Mouse (Mus musculus): ENCODE measurements around the gene Tfdp2. TPM values are rescaled to one million over a fixed set of nuclear protein-coding genes. Genes with fewer than 3 reads are reported as not detected.

Tfdp2 gene
- polyA plus RNA-seq, 1 experiment from 2014 or later, result 36.8 TPM

- no peaks in the 10 kb centered on the region for H3K9me3 ChIP-seq (ENCODE audit: control insufficient read depth, low read length)
- H3K27ac ChIP-seq (replicated peaks; ENCODE audit: low read depth, low read length), result no peak overlapping the region
- no peaks in the 10 kb centered on the region for H3K4me1 ChIP-seq (ENCODE audit: control insufficient read depth, insufficient read depth, low read length)
- no peak overlapping the region for H3K4me3 ChIP-seq (replicated peaks; ENCODE audit: low read depth, low read length)
- no peak for ATAC-seq (ENCODE audit: low FRiP score, low TSS enrichment)
- H3K27me3 ChIP-seq (ENCODE audit: control insufficient read depth, insufficient read depth, low read length), result no peaks in the 10 kb centered on the region
- H3K36me3 ChIP-seq (ENCODE audit: control insufficient read depth, insufficient read depth, low read length), result no peaks in the 10 kb centered on the region
- no peak overlapping the region for H3K9ac ChIP-seq (replicated peaks; ENCODE audit: low read length)
- DNase-seq, result no peak
- H3K4me2 ChIP-seq (ENCODE audit: low read length), result no peak overlapping the region
- 100% methylated on average over 1 of the region's 1 CpGs for WGBS
Measured at GRCm38 (mm10) chr9:96238286-96238685, 42.2 kb downstream of the Tfdp2 start.

- H3K36me3 ChIP-seq (ENCODE audit: control insufficient read depth, insufficient read depth, low read length), result no peaks in the 10 kb centered on the region
- ATAC-seq (ENCODE audit: low FRiP score, low TSS enrichment) (no peak), DNase-seq (no peak)
- H3K9ac ChIP-seq (replicated peaks; ENCODE audit: low read length), result no peak overlapping the region
- no peak overlapping the region for H3K4me3 ChIP-seq (replicated peaks; ENCODE audit: low read depth, low read length)
- no peaks in the 10 kb centered on the region for H3K9me3 ChIP-seq (ENCODE audit: control insufficient read depth, low read length)
- H3K4me1 ChIP-seq (ENCODE audit: control insufficient read depth, insufficient read depth, low read length), result no peaks in the 10 kb centered on the region
- 94% methylated on average over 10 of the region's 10 CpGs for WGBS
- H3K27ac ChIP-seq (replicated peaks; ENCODE audit: low read depth, low read length), result no peak overlapping the region
- no peaks in the 10 kb centered on the region for H3K27me3 ChIP-seq (ENCODE audit: control insufficient read depth, insufficient read depth, low read length)
- H3K4me2 ChIP-seq (ENCODE audit: low read length), result no peak overlapping the region
Measured at GRCm38 (mm10) chr9:96241134-96242097, 45.3 kb downstream of the Tfdp2 start.

GRCm38 (mm10) chr9:96243915-96244314 lies 47.8 kb downstream of the Tfdp2 start:
- WGBS, result 89% methylated on average over 6 of the region's 6 CpGs

GRCm38 (mm10) chr9:96254812-96255211 lies 58.7 kb downstream of the Tfdp2 start:
- Histone ChIP-seq H3K4me1 (ENCODE audit: control insufficient read depth, insufficient read depth, low read length) (no peaks in the 10 kb centered on the region), H3K4me2 (ENCODE audit: low read length) (no peak overlapping the region), H3K27me3 (ENCODE audit: control insufficient read depth, insufficient read depth, low read length) (no peaks in the 10 kb centered on the region), H3K9ac (replicated peaks; ENCODE audit: low read length) (no peak overlapping the region), H3K27ac (replicated peaks; ENCODE audit: low read depth, low read length) (no peak overlapping the region), H3K36me3 (ENCODE audit: control insufficient read depth, insufficient read depth, low read length) (no peaks in the 10 kb centered on the region), H3K4me3 (replicated peaks; ENCODE audit: low read depth, low read length) (no peak overlapping the region), H3K9me3 (ENCODE audit: control insufficient read depth, low read length) (no peaks in the 10 kb centered on the region)
- DNase-seq (no peak), ATAC-seq (ENCODE audit: low FRiP score, low TSS enrichment) (no peak)
- WGBS, result 90% methylated on average over 2 of the region's 2 CpGs

More at GRCm38 (mm10) chr9:96243915-96244314, 47.8 kb downstream of the Tfdp2 start:
- no peaks in the 10 kb centered on the region for H3K9me3 ChIP-seq (ENCODE audit: control insufficient read depth, low read length)
- no peaks in the 10 kb centered on the region for H3K36me3 ChIP-seq (ENCODE audit: control insufficient read depth, insufficient read depth, low read length)
- no peak overlapping the region for H3K4me2 ChIP-seq (ENCODE audit: low read length)
- H3K27me3 ChIP-seq (ENCODE audit: control insufficient read depth, insufficient read depth, low read length), result no peaks in the 10 kb centered on the region
- H3K9ac ChIP-seq (replicated peaks; ENCODE audit: low read length), result no peak overlapping the region
- H3K27ac ChIP-seq (replicated peaks; ENCODE audit: low read depth, low read length), result no peak overlapping the region
- no peak for DNase-seq
- no peak overlapping the region for H3K4me3 ChIP-seq (replicated peaks; ENCODE audit: low read depth, low read length)
- H3K4me1 ChIP-seq (ENCODE audit: control insufficient read depth, insufficient read depth, low read length), result no peaks in the 10 kb centered on the region
- ATAC-seq (ENCODE audit: low FRiP score, low TSS enrichment), result no peak

GRCm38 (mm10) chr9:96258478-96258877 lies 62.4 kb downstream of the Tfdp2 start:
- no peak overlapping the region; the same call in 1 of the 2 replicates for H3K27ac ChIP-seq (replicated peaks; ENCODE audit: low read depth, low read length)
- H3K4me3 ChIP-seq (replicated peaks; ENCODE audit: low read depth, low read length), result peak overlapping the region; percentile 54
- peak overlapping the region; percentile 58 for H3K4me2 ChIP-seq (ENCODE audit: low read length)
- ATAC-seq (ENCODE audit: low FRiP score, low TSS enrichment) (peak; percentile 66; the same call in 1 of the 2 replicates), DNase-seq (peak; percentile 66)
- 3% methylated on average over 6 of the region's 6 CpGs for WGBS
- no peaks in the 10 kb centered on the region for H3K9me3 ChIP-seq (ENCODE audit: control insufficient read depth, low read length)
- no peaks in the 10 kb centered on the region for H3K36me3 ChIP-seq (ENCODE audit: control insufficient read depth, insufficient read depth, low read length)
- H3K4me1 ChIP-seq (ENCODE audit: control insufficient read depth, insufficient read depth, low read length), result peaks cover 11% of the 10 kb centered on the region
- H3K27me3 ChIP-seq (ENCODE audit: control insufficient read depth, insufficient read depth, low read length), result no peaks in the 10 kb centered on the region
- H3K9ac ChIP-seq (replicated peaks; ENCODE audit: low read length), result no peak overlapping the region

- Histone ChIP-seq H3K9me3 (ENCODE audit: control insufficient read depth, low read length) (no peaks in the 10 kb centered on the region), H3K27ac (replicated peaks; ENCODE audit: low read depth, low read length) (peak overlapping the region; percentile 60; the same call in 1 of the 2 replicates), H3K9ac (replicated peaks; ENCODE audit: low read length) (peak overlapping the region; percentile 40; the same call in 1 of the 2 replicates), H3K36me3 (ENCODE audit: control insufficient read depth, insufficient read depth, low read length) (no peaks in the 10 kb centered on the region), H3K4me2 (ENCODE audit: low read length) (peak overlapping the region; percentile 58), H3K27me3 (ENCODE audit: control insufficient read depth, insufficient read depth, low read length) (no peaks in the 10 kb centered on the region), H3K4me1 (ENCODE audit: control insufficient read depth, insufficient read depth, low read length) (peaks cover 11% of the 10 kb centered on the region), H3K4me3 (replicated peaks; ENCODE audit: low read depth, low read length) (peak overlapping the region; percentile 54)
- ATAC-seq (ENCODE audit: low FRiP score, low TSS enrichment), result 0 out of 2 replicates have a peak, but pooled peaks have one; percentile 63
- DNase-seq, result peak; percentile 84
- WGBS, result 0% methylated on average over 5 of the region's 5 CpGs
Measured at GRCm38 (mm10) chr9:96259017-96259512, 63.0 kb downstream of the Tfdp2 start.

- Histone ChIP-seq H3K9ac (replicated peaks; ENCODE audit: low read length) (peak overlapping the region; percentile 50), H3K9me3 (ENCODE audit: control insufficient read depth, low read length) (no peaks in the 10 kb centered on the region), H3K4me1 (ENCODE audit: control insufficient read depth, insufficient read depth, low read length) (peaks cover 11% of the 10 kb centered on the region), H3K27me3 (ENCODE audit: control insufficient read depth, insufficient read depth, low read length) (no peaks in the 10 kb centered on the region), H3K36me3 (ENCODE audit: control insufficient read depth, insufficient read depth, low read length) (no peaks in the 10 kb centered on the region), H3K4me3 (replicated peaks; ENCODE audit: low read depth, low read length) (peak overlapping the region; percentile 54), H3K27ac (replicated peaks; ENCODE audit: low read depth, low read length) (peak overlapping the region; percentile 64), H3K4me2 (ENCODE audit: low read length) (peak overlapping the region; percentile 58)
- under 1% methylated on average over 10 of the region's 10 CpGs for WGBS
- peak; percentile 81 for DNase-seq
- peak; percentile 84; the same call in 1 of the 2 replicates for ATAC-seq (ENCODE audit: low FRiP score, low TSS enrichment)
Measured at GRCm38 (mm10) chr9:96259753-96260520, 63.9 kb downstream of the Tfdp2 start.

- Histone ChIP-seq H3K4me3 (replicated peaks; ENCODE audit: low read depth, low read length) (peak overlapping the region; percentile 19), H3K9me3 (ENCODE audit: control insufficient read depth, low read length) (no peaks in the 10 kb centered on the region), H3K27ac (replicated peaks; ENCODE audit: low read depth, low read length) (no peak overlapping the region), H3K4me1 (ENCODE audit: control insufficient read depth, insufficient read depth, low read length) (peaks cover 11% of the 10 kb centered on the region), H3K9ac (replicated peaks; ENCODE audit: low read length) (no peak overlapping the region), H3K4me2 (ENCODE audit: low read length) (peak overlapping the region; percentile 46), H3K36me3 (ENCODE audit: control insufficient read depth, insufficient read depth, low read length) (no peaks in the 10 kb centered on the region), H3K27me3 (ENCODE audit: control insufficient read depth, insufficient read depth, low read length) (no peaks in the 10 kb centered on the region)
- 64% methylated on average over 4 of the region's 4 CpGs for WGBS
- no peak for DNase-seq
- no peak for ATAC-seq (ENCODE audit: low FRiP score, low TSS enrichment)
Measured at GRCm38 (mm10) chr9:96261101-96261500, 65.0 kb downstream of the Tfdp2 start.
